Mouse (Mus musculus) hindbrain, embryonic 12.5 days (tissue): ENCODE results near the gene Atxn7l3b. TPM values are rescaled to one million over a fixed set of nuclear protein-coding genes. Genes with fewer than 3 reads are reported as not detected.
"Not testable (repeated sequence)": the region's sequence is repeated elsewhere in the genome, so short reads cannot be mapped to it uniquely, and the experiment has no call there.

ENCODE experiments used
- ATAC-seq: fragments of 200-750 bp; cut with Nextera tagmentation; 2 replicates; pipeline ENCODE4 v1.8.0; 2017; ENCODE audit warnings: moderate TSS enrichment; ENCODE audit not compliant: low FRiP score
- H3K27ac ChIP-seq: fragments of 300-500 bp; sonication (generic); 2 replicates; pipeline ENCODE4 v1.5.1; 2016; ENCODE audit warnings: mild to moderate bottlenecking
- H3K27me3 ChIP-seq: fragments of 300-500 bp; sonication (generic); 2 replicates; pipeline ENCODE4 v1.6.1; 2016; ENCODE audit warnings: mild to moderate bottlenecking
- H3K36me3 ChIP-seq: fragments of 300-500 bp; sonication (generic); 2 replicates; pipeline ENCODE4 v1.6.1; 2016; ENCODE audit warnings: mild to moderate bottlenecking
- H3K4me1 ChIP-seq: fragments of 300-500 bp; sonication (generic); 2 replicates; pipeline ENCODE4 v1.6.1; 2016
- H3K4me2 ChIP-seq: fragments of 300-500 bp; sonication (generic); replicated peaks from 2 replicates; pipeline ENCODE4 v1.6.1; 2016; ENCODE audit warnings: mild to moderate bottlenecking
- H3K4me3 ChIP-seq: fragments of 300-500 bp; sonication (generic); 2 replicates; pipeline ENCODE4 v1.5.1; 2016; ENCODE audit warnings: mild to moderate bottlenecking
- H3K9ac ChIP-seq: fragments of 300-500 bp; sonication (generic); 2 replicates; pipeline ENCODE4 v1.6.1; 2016; ENCODE audit warnings: mild to moderate bottlenecking, moderate library complexity
- H3K9me3 ChIP-seq: fragments of 300-500 bp; sonication (generic); replicated peaks from 2 replicates; pipeline ENCODE4 v1.6.1; 2016; ENCODE audit warnings: mild to moderate bottlenecking
- WGBS: fragments of 180-500 bp; shearing (Covaris S2); methylation state at CpG from one replicate; pipeline ENCODE4 v1.1.7; 2016; 5-methylcytosine and 5-hydroxymethylcytosine counted together
- polyA plus RNA-seq: library from polyadenylated mRNA; unstranded; fragments of >200 nt; fragmentation: Nextera tagmentation; extraction: Ambion mirVana; gene quantifications from 2 replicates; pipeline ENCODE4 v1.2.1, GENCODE M21; 2016

Gene Atxn7l3b
- polyA plus RNA-seq: 362 and 396 TPM in 2 replicates

GRCm38 (mm10) chr10:112928452-112929221, at the start of gene Atxn7l3b:
Gene Atxn7l3b (minus strand): TSS chr10:112929001.
- under 1% methylated on average over 70 of the region's 70 CpGs for WGBS
- Histone ChIP-seq H3K27ac (peak within 1 kb of the TSS; percentile 96), H3K4me1 (peaks cover 25% of the 10 kb centered on the region), H3K9ac (peak within 1 kb of the TSS; percentile 95), H3K4me2 (peak within 1 kb of the TSS; percentile 81), H3K4me3 (peak within 1 kb of the TSS; percentile 76), H3K9me3 (no peaks in the 10 kb centered on the region), H3K27me3 (no peaks in the 10 kb centered on the region), H3K36me3 (peaks cover 25% of the 10 kb centered on the region)
- peak; percentile 100 for ATAC-seq

- no peaks in the 10 kb centered on the region for H3K27me3 ChIP-seq
- H3K9me3 ChIP-seq: no peaks in the 10 kb centered on the region
- H3K4me2 ChIP-seq: no peak overlapping the region
- H3K27ac ChIP-seq: no peak overlapping the region
- no peak overlapping the region for H3K9ac ChIP-seq
- H3K4me3 ChIP-seq: no peak overlapping the region
- H3K4me1 ChIP-seq: no peaks in the 10 kb centered on the region
- no peak for ATAC-seq
- H3K36me3 ChIP-seq: no peaks in the 10 kb centered on the region
- WGBS: 49% methylated on average over 4 of the region's 4 CpGs
Measured at GRCm38 (mm10) chr10:112977586-112977985, 48.8 kb upstream of the Atxn7l3b start.

GRCm38 (mm10) chr10:112973286-112974026, 44.7 kb upstream of the Atxn7l3b start:
- Histone ChIP-seq H3K36me3 (no peaks in the 10 kb centered on the region), H3K4me2 (no peak overlapping the region), H3K4me1 (no peaks in the 10 kb centered on the region), H3K9ac (no peak overlapping the region), H3K9me3 (no peaks in the 10 kb centered on the region), H3K27me3 (no peaks in the 10 kb centered on the region), H3K4me3 (no peak overlapping the region), H3K27ac (no peak overlapping the region)
- 65% methylated on average over 5 of the region's 5 CpGs for WGBS
- ATAC-seq: no peak

GRCm38 (mm10) chr10:112970002-112970589, 41.3 kb upstream of the Atxn7l3b start:
- Histone ChIP-seq H3K9me3 (no peaks in the 10 kb centered on the region), H3K36me3 (no peaks in the 10 kb centered on the region), H3K27me3 (no peaks in the 10 kb centered on the region), H3K4me2 (no peak overlapping the region), H3K9ac (no peak overlapping the region), H3K4me3 (no peak overlapping the region), H3K27ac (no peak overlapping the region), H3K4me1 (no peaks in the 10 kb centered on the region)
- 66% methylated on average over 2 of the region's 2 CpGs for WGBS
- ATAC-seq: no peak

GRCm38 (mm10) chr10:112967578-112967977, 38.8 kb upstream of the Atxn7l3b start:
- no peak for ATAC-seq
- H3K27me3 ChIP-seq: no peaks in the 10 kb centered on the region
- H3K9me3 ChIP-seq: no peaks in the 10 kb centered on the region
- 86% methylated on average over 2 of the region's 2 CpGs for WGBS
- H3K4me1 ChIP-seq: no peaks in the 10 kb centered on the region
- H3K9ac ChIP-seq: no peak overlapping the region
- no peak overlapping the region for H3K4me2 ChIP-seq
- H3K36me3 ChIP-seq: no peaks in the 10 kb centered on the region
- no peak overlapping the region for H3K4me3 ChIP-seq
- no peak overlapping the region for H3K27ac ChIP-seq

GRCm38 (mm10) chr10:112962216-112962615, 33.4 kb upstream of the Atxn7l3b start:
- not testable (repeated sequence) for H3K9ac ChIP-seq, H3K4me3 ChIP-seq, H3K9me3 ChIP-seq, H3K4me2 ChIP-seq, H3K27ac ChIP-seq, H3K4me1 ChIP-seq, ATAC-seq, H3K36me3 ChIP-seq, H3K27me3 ChIP-seq
- WGBS: 54% methylated on average over 4 of the region's 4 CpGs

GRCm38 (mm10) chr10:112954140-112954539, 25.3 kb upstream of the Atxn7l3b start:
- no peaks in the 10 kb centered on the region for H3K36me3 ChIP-seq
- WGBS: 69% methylated on average over 2 of the region's 2 CpGs
- no peaks in the 10 kb centered on the region for H3K27me3 ChIP-seq
- no peak overlapping the region for H3K9ac ChIP-seq
- H3K4me3 ChIP-seq: no peak overlapping the region
- no peak overlapping the region for H3K27ac ChIP-seq
- no peaks in the 10 kb centered on the region for H3K9me3 ChIP-seq
- ATAC-seq: no peak
- H3K4me1 ChIP-seq: no peaks in the 10 kb centered on the region
- H3K4me2 ChIP-seq: no peak overlapping the region

- Histone ChIP-seq H3K4me3 (no peak overlapping the region), H3K27me3 (no peaks in the 10 kb centered on the region), H3K27ac (no peak overlapping the region), H3K4me1 (no peaks in the 10 kb centered on the region), H3K36me3 (no peaks in the 10 kb centered on the region), H3K9me3 (no peaks in the 10 kb centered on the region), H3K4me2 (no peak overlapping the region), H3K9ac (no peak overlapping the region)
- 86% methylated on average over 3 of the region's 3 CpGs for WGBS
- no peak for ATAC-seq
Measured at GRCm38 (mm10) chr10:112948453-112948852, 19.7 kb upstream of the Atxn7l3b start.

- peak; percentile 42 for ATAC-seq
- 44% methylated on average over 9 of the region's 9 CpGs for WGBS
- Histone ChIP-seq H3K9ac (peak overlapping the region; percentile 95), H3K4me2 (peak overlapping the region; percentile 81), H3K9me3 (no peaks in the 10 kb centered on the region), H3K4me3 (peak overlapping the region; percentile 76), H3K27me3 (no peaks in the 10 kb centered on the region), H3K4me1 (peaks cover 25% of the 10 kb centered on the region), H3K27ac (peak overlapping the region; percentile 96), H3K36me3 (peaks cover 25% of the 10 kb centered on the region)
Measured at GRCm38 (mm10) chr10:112929222-112929615, 418 bp upstream of the Atxn7l3b start.

GRCm38 (mm10) chr10:112926961-112927360, 1.8 kb downstream of the Atxn7l3b start:
- H3K27me3 ChIP-seq: no peaks in the 10 kb centered on the region
- no peaks in the 10 kb centered on the region for H3K9me3 ChIP-seq
- H3K36me3 ChIP-seq: peaks cover 27% of the 10 kb centered on the region
- no peak overlapping the region for H3K27ac ChIP-seq
- H3K9ac ChIP-seq: no peak overlapping the region
- peaks cover 25% of the 10 kb centered on the region for H3K4me1 ChIP-seq
- H3K4me2 ChIP-seq: peak overlapping the region; percentile 81
- peak overlapping the region; percentile 76 for H3K4me3 ChIP-seq
- ATAC-seq: no peak

GRCm38 (mm10) chr10:112926271-112926670, 2.5 kb downstream of the Atxn7l3b start:
- H3K4me1 ChIP-seq: peaks cover 25% of the 10 kb centered on the region
- H3K36me3 ChIP-seq: peaks cover 27% of the 10 kb centered on the region
- no peaks in the 10 kb centered on the region for H3K27me3 ChIP-seq
- ATAC-seq: no peak
- H3K4me3 ChIP-seq: peak overlapping the region; percentile 10; the same call in 1 of the 2 replicates
- H3K4me2 ChIP-seq: peak overlapping the region; percentile 42
- no peak overlapping the region for H3K9ac ChIP-seq
- WGBS: 90% methylated on average over 2 of the region's 2 CpGs
- no peaks in the 10 kb centered on the region for H3K9me3 ChIP-seq
- H3K27ac ChIP-seq: no peak overlapping the region

GRCm38 (mm10) chr10:112916575-112917190, 12.1 kb downstream of the Atxn7l3b start:
- no peaks in the 10 kb centered on the region for H3K27me3 ChIP-seq
- H3K9me3 ChIP-seq: no peaks in the 10 kb centered on the region
- no peaks in the 10 kb centered on the region for H3K36me3 ChIP-seq
- no peak overlapping the region for H3K9ac ChIP-seq
- H3K4me1 ChIP-seq: no peaks in the 10 kb centered on the region
- no peak overlapping the region for H3K4me3 ChIP-seq
- no peak overlapping the region for H3K4me2 ChIP-seq
- WGBS: 78% methylated on average over 5 of the region's 5 CpGs
- H3K27ac ChIP-seq: no peak overlapping the region
- no peak for ATAC-seq
